Mouse (Mus musculus): ENCODE data around the gene Ttc7b.

Ttc7b gene

DNA sequence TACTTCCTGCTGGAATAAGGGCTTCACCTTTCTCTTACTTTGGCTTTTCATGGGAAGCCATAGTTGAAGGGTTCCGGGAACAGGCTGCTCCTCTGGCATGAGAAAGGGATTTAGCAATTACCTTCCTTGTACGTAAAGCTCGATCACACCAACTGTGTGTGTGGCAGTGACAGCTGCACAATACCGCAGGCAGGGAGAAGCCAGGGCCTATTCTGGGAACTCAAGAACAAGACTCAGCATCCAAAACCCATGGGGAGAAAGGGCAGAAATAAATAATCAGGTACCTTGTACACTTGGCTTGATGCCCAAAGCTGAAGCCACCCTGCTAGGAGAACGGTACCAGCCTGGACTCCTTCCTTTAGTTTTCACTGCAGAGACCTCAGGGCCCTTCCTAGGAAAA is 128.2 kb downstream of the Ttc7b start:
- DNase-seq (ENCODE audit: low read depth in 1 of 2, low spot score in 2 of 2), result no peak

GRCm38 (mm10) chr12:100391890-100392289 is 128.7 kb downstream of the Ttc7b start:
- DNase-seq (ENCODE audit: low read depth in 1 of 2, low spot score in 2 of 2), result no peak

DNA sequence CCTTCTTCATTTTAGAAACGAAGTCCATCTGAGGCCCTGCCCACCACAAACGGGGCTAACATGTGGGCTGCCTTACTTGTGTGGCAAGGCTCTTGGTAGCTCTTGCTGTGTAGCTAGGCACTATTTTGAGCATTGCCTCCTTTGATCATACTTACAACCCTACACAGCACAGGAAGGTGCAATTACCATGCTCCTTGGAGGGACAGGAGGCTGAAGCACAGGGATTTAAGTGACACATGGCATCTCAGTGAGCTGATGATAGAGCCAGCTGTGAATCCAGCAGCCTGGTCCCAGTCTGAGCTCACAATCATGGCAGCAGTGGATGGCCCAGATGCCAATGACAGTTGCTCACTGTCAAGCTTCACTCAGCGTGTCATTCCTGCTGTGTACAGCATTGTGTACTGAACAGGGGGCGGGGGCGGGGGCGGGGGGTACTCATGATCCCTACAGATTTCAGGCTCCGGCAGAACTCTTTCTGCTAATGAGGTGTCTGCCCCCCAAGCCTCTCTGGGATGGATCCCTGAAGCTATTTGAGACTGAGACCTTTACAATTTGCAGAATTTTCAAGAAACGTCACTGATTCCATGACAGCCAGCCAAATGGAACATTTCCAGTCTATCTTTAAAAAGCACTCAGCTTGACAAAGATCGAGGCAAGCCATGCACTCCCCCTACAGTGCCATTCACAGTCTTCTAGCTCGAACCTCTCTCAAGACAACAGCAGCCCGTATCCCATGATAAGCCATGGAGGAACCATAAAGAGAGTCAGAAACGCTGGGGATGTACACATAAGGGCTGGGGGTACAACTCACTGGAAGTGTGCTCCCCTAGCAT is 130.5 kb downstream of the Ttc7b start:
- DNase-seq (ENCODE audit: low read depth in 1 of 2, low spot score in 2 of 2), result no peak

DNA sequence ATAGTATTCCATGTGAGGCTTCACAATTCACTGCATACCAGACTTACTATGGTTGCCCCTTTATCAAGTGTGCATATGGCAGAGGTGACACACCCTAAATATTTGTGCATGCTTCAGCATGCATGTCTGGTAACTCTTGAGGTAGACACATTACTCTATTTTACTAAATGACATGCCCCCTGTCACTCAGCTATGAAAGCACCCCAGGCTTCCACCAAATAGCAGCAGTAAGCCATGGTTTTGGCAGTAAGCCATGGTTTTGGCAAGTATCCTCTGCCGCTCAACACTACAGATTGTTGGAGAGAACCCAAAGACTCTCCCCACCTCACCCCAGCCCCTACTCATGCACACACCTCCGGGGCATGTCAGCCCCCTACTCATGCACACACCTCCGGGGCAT is 134.4 kb downstream of the Ttc7b start:
- DNase-seq (ENCODE audit: low read depth in 1 of 2, low spot score in 2 of 2), result no peak

DNA sequence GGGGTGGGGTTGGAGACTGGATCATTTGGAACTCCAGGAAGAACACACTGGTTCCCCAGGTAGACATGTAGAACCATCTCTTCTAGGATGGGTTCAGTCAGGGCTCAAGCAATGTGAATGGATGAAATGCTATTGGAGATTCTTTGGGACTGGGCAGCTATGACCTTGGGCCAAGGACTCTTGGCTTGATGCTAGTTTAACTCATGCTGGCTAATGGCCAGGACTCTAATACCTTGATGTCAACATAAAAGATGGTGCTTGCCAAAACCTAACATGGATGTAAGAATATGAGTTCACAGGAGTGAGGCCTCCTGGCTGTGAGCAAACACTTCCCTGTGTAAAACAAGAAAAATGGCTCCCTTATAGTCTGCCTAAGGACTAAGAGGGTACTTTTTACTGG is 138.1 kb downstream of the Ttc7b start:
- no peak for DNase-seq (ENCODE audit: low read depth in 1 of 2, low spot score in 2 of 2)

- no peak for DNase-seq (ENCODE audit: low read depth in 1 of 2, low spot score in 2 of 2)
Observed at GRCm38 (mm10) chr12:100381941-100382340, 138.7 kb downstream of the Ttc7b start.

DNA sequence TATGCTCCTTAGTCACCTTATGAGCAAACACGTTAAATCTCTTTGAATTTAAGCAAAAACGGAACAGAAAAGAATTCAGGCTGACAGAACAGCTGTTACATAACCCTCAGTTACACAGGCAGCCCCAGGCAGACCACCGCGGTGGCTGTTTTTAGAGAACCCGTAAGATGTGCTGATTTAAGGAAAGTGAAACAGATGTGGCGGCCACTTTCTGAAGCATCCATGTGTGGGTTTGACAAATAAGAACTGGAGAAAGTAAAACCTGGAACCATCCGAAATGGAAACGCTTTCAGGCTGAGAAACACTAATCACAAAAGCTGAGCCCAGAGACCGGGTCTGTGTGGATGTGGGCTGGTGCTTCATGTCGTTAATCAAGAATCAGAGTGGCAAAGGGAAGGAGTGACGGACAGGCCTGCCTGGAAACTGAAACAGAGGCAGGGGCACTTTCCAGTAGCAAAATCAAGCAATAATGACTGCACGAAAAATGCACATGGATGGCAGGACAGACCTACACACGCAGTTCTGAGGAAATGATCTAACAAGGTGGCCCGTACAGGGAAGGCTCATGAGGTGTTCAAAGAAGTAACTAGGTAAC is 139.8 kb downstream of the Ttc7b start:
- DNase-seq (ENCODE audit: low read depth in 1 of 2, low spot score in 2 of 2), result peak; percentile 2 to 11

DNA sequence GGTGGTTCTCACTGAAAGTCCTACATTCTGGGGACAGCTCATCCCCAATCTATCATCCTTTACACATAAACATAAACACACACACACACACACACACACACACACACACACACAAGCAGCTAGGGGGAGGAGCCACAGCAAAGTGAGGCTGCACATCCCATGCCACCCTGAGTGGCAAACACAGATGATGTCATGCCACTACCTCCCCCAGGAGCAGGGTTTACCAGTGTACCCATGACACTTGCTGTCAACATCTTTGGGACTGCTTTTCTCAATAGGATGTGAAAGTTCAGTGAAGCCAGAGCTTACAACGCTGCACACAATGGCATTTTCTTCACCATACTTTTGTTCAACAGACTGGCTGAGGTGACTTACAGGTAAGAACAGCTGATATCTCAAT is 140.8 kb downstream of the Ttc7b start:
- DNase-seq (ENCODE audit: low read depth in 1 of 2, low spot score in 2 of 2), result no peak

DNA sequence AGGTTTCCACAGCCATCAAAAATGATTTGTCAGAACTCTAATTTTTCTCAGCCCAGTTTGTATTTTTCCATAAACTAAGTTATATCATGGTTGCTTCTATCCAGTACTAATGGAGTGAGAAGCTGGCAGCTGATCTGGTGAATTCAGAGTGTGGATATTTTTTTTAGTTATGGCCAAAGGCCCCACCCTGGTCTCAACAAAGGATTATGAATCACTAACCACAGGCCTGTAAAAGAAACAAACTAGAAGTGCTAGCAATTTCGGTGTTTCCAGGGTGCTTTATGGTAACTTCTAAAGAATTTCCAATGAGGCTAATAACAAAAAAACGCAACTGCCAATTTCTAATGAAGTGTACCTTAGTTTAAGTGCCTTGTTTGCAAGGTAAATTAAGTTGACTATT is 142.4 kb downstream of the Ttc7b start:
- no peak for DNase-seq (ENCODE audit: low read depth in 1 of 2, low spot score in 2 of 2)

DNA sequence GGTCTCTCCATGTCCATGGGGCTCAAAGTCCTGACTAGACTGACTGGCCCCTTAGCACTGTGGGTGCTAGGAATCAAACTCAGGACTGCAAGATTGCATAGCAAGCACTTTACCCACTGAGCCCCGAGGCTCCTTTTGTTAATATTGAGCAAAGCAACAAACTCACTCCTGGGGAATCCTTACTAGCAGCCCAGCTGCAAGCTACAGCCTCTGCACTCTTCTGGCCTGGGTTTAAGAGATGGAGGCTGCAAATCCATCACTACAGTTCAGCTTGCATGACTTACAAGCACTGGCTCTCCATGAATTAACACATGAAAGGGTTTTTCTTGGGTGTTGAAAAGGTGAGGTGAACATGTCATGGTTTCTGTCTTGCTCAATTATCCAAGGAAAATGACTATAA is 142.8 kb downstream of the Ttc7b start:
- DNase-seq (ENCODE audit: low read depth in 1 of 2, low spot score in 2 of 2), result no peak

DNA sequence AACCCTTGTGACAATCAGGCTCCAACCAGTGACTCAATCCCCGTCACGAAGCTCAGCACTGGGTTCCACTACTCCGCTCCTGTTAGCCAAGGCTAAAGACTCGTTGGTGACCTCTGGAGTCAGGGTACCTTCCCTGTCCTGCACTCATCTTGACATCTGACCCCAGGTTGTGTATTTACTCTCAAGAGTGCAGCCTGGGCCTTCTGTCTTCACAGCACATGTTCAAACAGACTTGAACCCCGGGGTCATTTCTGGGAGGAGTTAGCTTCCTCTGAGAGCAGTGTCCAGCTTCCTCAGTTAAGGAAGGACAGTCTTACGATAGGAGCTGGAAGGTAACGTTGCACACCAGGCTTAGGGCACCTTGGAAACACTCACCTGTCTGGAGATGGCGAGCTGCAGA is 144.8 kb downstream of the Ttc7b start:
- DNase-seq (ENCODE audit: low read depth in 1 of 2, low spot score in 2 of 2), result no peak

DNA sequence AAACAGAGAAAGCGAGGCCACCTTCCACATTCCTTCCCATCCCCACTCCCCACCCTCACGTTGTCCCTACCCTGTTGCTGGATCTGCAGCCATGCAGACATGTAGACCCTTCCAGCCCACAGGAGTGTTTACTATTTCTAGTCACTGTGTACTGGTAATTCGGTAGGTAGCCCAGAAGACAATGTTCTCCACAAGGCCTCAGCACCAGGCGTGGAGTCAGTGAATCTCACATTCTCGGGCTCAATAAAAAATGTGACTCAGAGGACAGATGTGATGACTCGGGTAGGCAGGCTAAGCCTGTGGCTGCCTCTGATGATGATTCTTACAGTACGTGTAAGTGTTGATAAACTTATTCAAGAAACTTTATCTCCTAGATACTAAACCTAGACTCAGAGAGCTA is 147.8 kb downstream of the Ttc7b start:
- DNase-seq (ENCODE audit: low read depth in 1 of 2, low spot score in 2 of 2), result no peak

- no peak for DNase-seq (ENCODE audit: low read depth in 1 of 2, low spot score in 2 of 2)
Observed at GRCm38 (mm10) chr12:100372015-100372414, 148.6 kb downstream of the Ttc7b start.

DNA sequence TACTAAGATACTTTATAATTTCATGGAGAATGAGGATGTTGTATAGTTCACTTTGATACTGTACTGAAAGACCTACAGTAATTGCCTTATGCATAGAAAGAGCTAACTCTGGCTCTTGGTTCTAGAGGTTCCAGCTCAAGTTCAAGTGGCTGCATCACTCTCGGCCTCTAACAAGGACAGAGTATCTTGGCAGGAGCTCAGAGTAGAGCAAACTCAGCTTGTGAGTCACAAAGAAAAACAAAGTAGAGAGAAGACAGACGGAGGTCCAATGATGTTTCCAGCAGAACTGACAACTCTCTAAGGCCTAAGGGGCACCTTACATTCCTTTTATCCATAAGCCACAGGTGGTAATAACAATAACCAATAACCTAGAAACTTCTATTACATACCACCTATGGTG is 150.8 kb downstream of the Ttc7b start:
- no peak for DNase-seq (ENCODE audit: low read depth in 1 of 2, low spot score in 2 of 2)

GRCm38 (mm10) chr12:100369220-100369619 is 151.4 kb downstream of the Ttc7b start:
- no peak for DNase-seq (ENCODE audit: low read depth in 1 of 2, low spot score in 2 of 2)

GRCm38 (mm10) chr12:100361330-100361729 is 159.3 kb downstream of the Ttc7b start:
- DNase-seq (ENCODE audit: low read depth in 1 of 2, low spot score in 2 of 2), result no peak

- no peak for DNase-seq (ENCODE audit: low read depth in 1 of 2, low spot score in 2 of 2)
Observed at GRCm38 (mm10) chr12:100358040-100358620, 162.5 kb downstream of the Ttc7b start.

- DNase-seq (ENCODE audit: low read depth in 1 of 2, low spot score in 2 of 2), result no peak
Observed at GRCm38 (mm10) chr12:100356407-100356806, 164.2 kb downstream of the Ttc7b start.

DNA sequence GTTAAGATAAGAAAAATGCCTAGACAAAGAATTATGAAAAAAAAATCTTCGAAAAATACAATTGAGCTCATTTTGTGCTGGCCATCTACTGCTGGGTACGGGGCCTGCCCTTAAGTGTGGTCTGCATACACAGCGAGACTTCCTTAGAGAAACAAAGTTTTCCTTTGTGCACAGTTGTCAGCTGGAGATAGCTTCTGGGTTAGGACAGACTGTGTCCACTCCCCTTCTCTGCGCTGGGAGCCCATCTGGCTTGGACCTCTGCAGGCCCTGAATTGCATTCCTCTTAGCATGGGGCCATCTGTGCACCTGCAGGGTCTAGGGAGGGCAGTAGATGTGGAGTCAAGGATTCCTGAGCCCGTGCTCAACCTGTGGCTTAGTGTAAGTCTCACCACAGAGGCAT is 165.1 kb downstream of the Ttc7b start:
- DNase-seq (ENCODE audit: low read depth in 1 of 2, low spot score in 2 of 2), result no peak

GRCm38 (mm10) chr12:100353954-100354353 is 166.7 kb downstream of the Ttc7b start:
- no peak for DNase-seq (ENCODE audit: low read depth in 1 of 2, low spot score in 2 of 2)

- no peak for DNase-seq (ENCODE audit: low read depth in 1 of 2, low spot score in 2 of 2)
Observed at GRCm38 (mm10) chr12:100353075-100353782, 167.4 kb downstream of the Ttc7b start.

DNA sequence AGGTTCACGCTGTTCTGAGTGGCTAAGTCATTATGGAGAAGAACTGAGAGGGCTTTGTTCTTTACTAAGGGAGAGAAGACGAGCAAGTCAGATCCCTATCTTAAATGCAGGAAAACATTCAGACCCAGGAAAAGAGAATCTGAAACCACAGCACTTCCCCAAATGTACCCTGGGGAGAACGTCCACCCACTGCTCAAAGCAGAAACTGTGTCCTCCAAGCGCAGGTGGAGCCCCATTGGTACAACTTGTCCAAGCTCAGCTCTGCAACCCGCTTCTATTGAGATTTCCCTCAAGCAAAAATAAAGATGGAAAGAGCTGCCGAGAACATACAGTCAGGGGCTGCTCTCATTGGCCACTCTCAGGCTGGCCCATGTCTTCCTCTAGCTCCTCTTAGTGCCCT is 168.5 kb downstream of the Ttc7b start:
- DNase-seq (ENCODE audit: low read depth in 1 of 2, low spot score in 2 of 2), result no peak

All from monocyte, adult 2 months (primary cell).